Mouse (Mus musculus): ENCODE data around the gene Nlrc4. TPM values are rescaled to one million over a fixed set of nuclear protein-coding genes. Genes with fewer than 3 reads are reported as not detected.

Nlrc4 gene
- polyA plus RNA-seq, 1 experiment from 2014 or later, result 0.20 TPM

DNA sequence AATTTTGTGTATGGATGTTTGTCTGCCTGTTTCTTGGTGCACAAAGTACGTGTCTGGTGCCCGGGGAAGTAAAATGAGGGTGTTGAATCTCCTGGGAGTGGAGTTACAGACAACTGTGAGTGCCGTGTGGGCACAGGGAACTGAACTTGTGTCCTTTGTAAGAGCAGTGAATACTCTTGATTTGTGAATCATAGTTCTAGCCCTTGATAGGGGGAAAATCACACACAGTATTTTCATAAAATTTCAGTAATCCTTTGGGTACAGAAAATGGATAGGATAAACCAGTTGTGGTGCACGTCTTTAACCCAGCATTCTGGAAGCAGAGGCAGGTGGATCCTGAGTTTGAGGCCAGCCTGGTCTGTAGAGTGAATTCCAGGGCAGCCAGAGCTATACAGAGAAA lies 62.2 kb downstream of the Nlrc4 start:
- DNase-seq (ENCODE audit: low spot score) (no peak), ATAC-seq (ENCODE audit: insufficient number of reproducible peaks, low FRiP score, low TSS enrichment, low read depth) (no peak)
- Histone ChIP-seq H3K4me2 (ENCODE audit: low read depth, severe bottlenecking) (peak overlapping the region; percentile 55), H3K9me3 (ENCODE audit: control insufficient read depth, low read length) (no peaks in the 10 kb centered on the region), H3K36me3 (ENCODE audit: control insufficient read depth, insufficient read depth, low read length) (no peaks in the 10 kb centered on the region), H3K4me1 (ENCODE audit: control insufficient read depth, insufficient read depth, low read length) (no peaks in the 10 kb centered on the region), H3K4me3 (ENCODE audit: low read depth, low read length) (peak overlapping the region; percentile 61; the same call in 1 of the 2 replicates), H3K27me3 (ENCODE audit: control insufficient read depth, insufficient read depth, low read length) (no peaks in the 10 kb centered on the region), H3K9ac (ENCODE audit: low read length) (no peak overlapping the region), H3K27ac (replicated peaks; ENCODE audit: low read depth, low read length) (no peak overlapping the region)
- 90% methylated on average over 4 of the region's 4 CpGs for WGBS

GRCm38 (mm10) chr17:74395383-74396065 lies 63.4 kb downstream of the Nlrc4 start, which contains the start of gene Slc30a6:
Slc30a6 (plus strand) TSS chr17:74395608.
- WGBS, result under 1% methylated on average over 41 of the region's 41 CpGs
- Histone ChIP-seq H3K4me2 (ENCODE audit: low read depth, severe bottlenecking) (peak within 1 kb of the TSS; percentile 55), H3K27ac (replicated peaks; ENCODE audit: low read depth, low read length) (peak within 1 kb of the TSS; percentile 72; the same call in 1 of the 2 replicates), H3K9ac (ENCODE audit: low read length) (peak within 1 kb of the TSS; percentile 81), H3K36me3 (ENCODE audit: control insufficient read depth, insufficient read depth, low read length) (no peaks in the 10 kb centered on the region), H3K9me3 (ENCODE audit: control insufficient read depth, low read length) (no peaks in the 10 kb centered on the region), H3K4me3 (ENCODE audit: low read depth, low read length) (peak within 1 kb of the TSS; percentile 61), H3K27me3 (ENCODE audit: control insufficient read depth, insufficient read depth, low read length) (no peaks in the 10 kb centered on the region), H3K4me1 (ENCODE audit: control insufficient read depth, insufficient read depth, low read length) (no peaks in the 10 kb centered on the region)
- ATAC-seq (ENCODE audit: insufficient number of reproducible peaks, low FRiP score, low TSS enrichment, low read depth) (peak; percentile 100), DNase-seq (ENCODE audit: low spot score) (peak; percentile 96)

DNA sequence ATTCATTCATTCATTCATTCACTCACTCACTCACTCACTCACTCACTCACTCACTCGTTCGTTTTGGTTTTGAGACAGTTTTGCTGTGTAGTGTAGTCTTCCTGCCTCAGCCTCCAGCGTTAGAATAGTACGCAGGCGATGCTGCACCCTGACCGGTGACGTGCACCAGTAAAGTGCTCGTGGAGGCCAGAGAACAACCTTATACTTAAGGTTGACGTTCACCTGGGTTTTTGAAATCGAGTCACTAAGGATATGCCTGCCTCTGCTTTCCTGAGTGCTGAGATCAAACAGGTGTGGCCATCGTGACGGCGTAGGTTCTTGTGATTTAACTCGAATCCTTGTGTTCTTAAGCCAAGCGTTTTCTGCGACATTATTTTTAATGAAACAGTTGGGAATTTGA lies 64.1 kb downstream of the Nlrc4 start:
- Histone ChIP-seq H3K9ac (ENCODE audit: low read length) (peak overlapping the region; percentile 49; the same call in 1 of the 2 replicates), H3K27me3 (ENCODE audit: control insufficient read depth, insufficient read depth, low read length) (no peaks in the 10 kb centered on the region), H3K27ac (replicated peaks; ENCODE audit: low read depth, low read length) (no peak overlapping the region), H3K36me3 (ENCODE audit: control insufficient read depth, insufficient read depth, low read length) (no peaks in the 10 kb centered on the region), H3K9me3 (ENCODE audit: control insufficient read depth, low read length) (no peaks in the 10 kb centered on the region), H3K4me3 (ENCODE audit: low read depth, low read length) (peak overlapping the region; percentile 61), H3K4me2 (ENCODE audit: low read depth, severe bottlenecking) (peak overlapping the region; percentile 49), H3K4me1 (ENCODE audit: control insufficient read depth, insufficient read depth, low read length) (no peaks in the 10 kb centered on the region)
- WGBS, result 31% methylated on average over 16 of the region's 16 CpGs
- ATAC-seq (ENCODE audit: insufficient number of reproducible peaks, low FRiP score, low TSS enrichment, low read depth) (peak; percentile 13; the same call in 1 of the 2 replicates), DNase-seq (ENCODE audit: low spot score) (peak; percentile 34)

GRCm38 (mm10) chr17:74394381-74394780 lies 64.6 kb downstream of the Nlrc4 start:
- Histone ChIP-seq H3K4me3 (ENCODE audit: low read depth, low read length) (no peak overlapping the region), H3K36me3 (ENCODE audit: control insufficient read depth, insufficient read depth, low read length) (no peaks in the 10 kb centered on the region), H3K9me3 (ENCODE audit: control insufficient read depth, low read length) (no peaks in the 10 kb centered on the region), H3K9ac (ENCODE audit: low read length) (no peak overlapping the region), H3K27ac (replicated peaks; ENCODE audit: low read depth, low read length) (no peak overlapping the region), H3K4me1 (ENCODE audit: control insufficient read depth, insufficient read depth, low read length) (no peaks in the 10 kb centered on the region), H3K27me3 (ENCODE audit: control insufficient read depth, insufficient read depth, low read length) (no peaks in the 10 kb centered on the region), H3K4me2 (ENCODE audit: low read depth, severe bottlenecking) (no peak overlapping the region)
- ATAC-seq (ENCODE audit: insufficient number of reproducible peaks, low FRiP score, low TSS enrichment, low read depth) (no peak), DNase-seq (ENCODE audit: low spot score) (no peak)
- 90% methylated on average over 2 of the region's 2 CpGs for WGBS

- H3K4me1 ChIP-seq (ENCODE audit: control insufficient read depth, insufficient read depth, low read length), result no peaks in the 10 kb centered on the region
- 81% methylated on average over 3 of the region's 3 CpGs for WGBS
- no peak for ATAC-seq (ENCODE audit: insufficient number of reproducible peaks, low FRiP score, low TSS enrichment, low read depth)
Observed at GRCm38 (mm10) chr17:74389847-74390246, 69.1 kb downstream of the Nlrc4 start.

DNA sequence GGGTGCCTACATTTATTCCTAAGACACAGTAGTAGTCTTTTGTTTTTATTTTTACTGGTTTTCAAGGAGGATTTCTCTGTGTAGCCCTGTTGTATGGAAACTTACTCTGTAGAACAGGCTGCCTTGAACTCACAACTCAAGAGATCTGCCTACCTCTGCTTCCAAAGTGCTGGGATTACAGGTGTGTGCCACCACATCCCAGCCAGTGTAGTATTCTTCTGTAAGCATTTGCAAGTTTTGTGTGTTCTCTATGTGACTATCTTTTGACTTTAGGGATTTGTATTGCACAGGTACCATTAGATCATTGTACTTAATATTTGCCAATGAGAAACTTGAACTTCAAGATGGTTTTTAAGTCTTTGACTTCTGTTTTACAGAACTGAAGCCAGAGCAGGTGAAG lies 72.3 kb downstream of the Nlrc4 start:
- H3K4me3 ChIP-seq (ENCODE audit: low read depth, low read length), result no peak overlapping the region
- H3K27ac ChIP-seq (replicated peaks; ENCODE audit: low read depth, low read length), result no peak overlapping the region
- no peaks in the 10 kb centered on the region for H3K9me3 ChIP-seq (ENCODE audit: control insufficient read depth, low read length)
- H3K27me3 ChIP-seq (ENCODE audit: control insufficient read depth, insufficient read depth, low read length), result no peaks in the 10 kb centered on the region
- H3K9ac ChIP-seq (ENCODE audit: low read length), result no peak overlapping the region
- ATAC-seq (ENCODE audit: insufficient number of reproducible peaks, low FRiP score, low TSS enrichment, low read depth) (no peak), DNase-seq (ENCODE audit: low spot score) (no peak)
- H3K4me1 ChIP-seq (ENCODE audit: control insufficient read depth, insufficient read depth, low read length), result no peaks in the 10 kb centered on the region
- H3K4me2 ChIP-seq (ENCODE audit: low read depth, severe bottlenecking), result no peak overlapping the region
- peaks cover 7% of the 10 kb centered on the region; the same call in 1 of the 2 replicates for H3K36me3 ChIP-seq (ENCODE audit: control insufficient read depth, insufficient read depth, low read length)

More at GRCm38 (mm10) chr17:74389847-74390246, 69.1 kb downstream of the Nlrc4 start:
- Histone ChIP-seq H3K36me3 (ENCODE audit: control insufficient read depth, insufficient read depth, low read length) (peaks cover 4% of the 10 kb centered on the region; the same call in 1 of the 2 replicates), H3K9ac (ENCODE audit: low read length) (no peak overlapping the region), H3K4me3 (ENCODE audit: low read depth, low read length) (no peak overlapping the region), H3K27ac (replicated peaks; ENCODE audit: low read depth, low read length) (no peak overlapping the region), H3K27me3 (ENCODE audit: control insufficient read depth, insufficient read depth, low read length) (no peaks in the 10 kb centered on the region), H3K9me3 (ENCODE audit: control insufficient read depth, low read length) (no peaks in the 10 kb centered on the region), H3K4me2 (ENCODE audit: low read depth, severe bottlenecking) (no peak overlapping the region)
- DNase-seq (ENCODE audit: low spot score), result no peak

- no peaks in the 10 kb centered on the region for H3K27me3 ChIP-seq (ENCODE audit: control insufficient read depth, insufficient read depth, low read length)
- no peak for DNase-seq (ENCODE audit: low spot score)
- WGBS, result 89% methylated on average over 1 of the region's 1 CpGs
- ATAC-seq (ENCODE audit: insufficient number of reproducible peaks, low FRiP score, low TSS enrichment, low read depth), result no peak
- no peaks in the 10 kb centered on the region for H3K4me1 ChIP-seq (ENCODE audit: control insufficient read depth, insufficient read depth, low read length)
- no peaks in the 10 kb centered on the region for H3K9me3 ChIP-seq (ENCODE audit: control insufficient read depth, low read length)
- H3K4me3 ChIP-seq (ENCODE audit: low read depth, low read length), result no peak overlapping the region
- H3K4me2 ChIP-seq (ENCODE audit: low read depth, severe bottlenecking), result no peak overlapping the region
- H3K9ac ChIP-seq (ENCODE audit: low read length), result no peak overlapping the region
- peaks cover 10% of the 10 kb centered on the region; the same call in 1 of the 2 replicates for H3K36me3 ChIP-seq (ENCODE audit: control insufficient read depth, insufficient read depth, low read length)
- no peak overlapping the region for H3K27ac ChIP-seq (replicated peaks; ENCODE audit: low read depth, low read length)
Observed at GRCm38 (mm10) chr17:74376916-74377315, 82.0 kb downstream of the Nlrc4 start.

All from limb, embryonic 11.5 days (tissue).